ENCODE assay signal across 7 mouse cellular contexts in the genomic region with DNA sequence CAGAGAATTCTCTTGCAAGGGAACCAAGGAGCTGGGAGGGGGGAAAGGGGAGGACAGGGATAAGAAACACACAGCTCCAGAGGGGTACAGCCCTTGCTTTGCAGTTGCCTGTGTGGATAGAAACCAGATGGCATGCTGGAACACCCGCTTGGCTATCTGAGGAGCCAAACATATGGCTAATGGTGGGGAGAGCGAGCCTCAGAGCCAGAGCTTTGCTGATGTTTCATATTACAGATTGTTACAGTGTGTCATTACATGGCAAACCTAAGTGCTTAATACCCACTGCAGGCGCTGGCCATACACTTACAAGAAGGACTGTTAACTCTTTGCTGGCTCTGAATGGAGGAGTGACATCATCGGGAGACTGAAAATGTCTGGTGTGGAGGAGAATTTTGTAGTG.
A peak's percentile ranks its signal among the peaks of the same experiment; 100 is the strongest.
DNase-seq lines count a peak whose midpoint lies in the region; ATAC-seq and TF ChIP-seq lines count a peak whose summit lies in the region.

No protein-coding gene starts in this region.

- ATAC-seq in forebrain, postnatal 0 days: peak; percentile 65
- ATAC-seq in hindbrain, embryonic 12.5 days (ENCODE audit: low FRiP score): peak; percentile 68
- ATAC-seq in liver, embryonic 15.5 days (ENCODE audit: insufficient read depth): no peak

- no peaks in the 10 kb centered on the region for H3K4me1 ChIP-seq in MEL (ENCODE audit: control insufficient read depth in 1 of 2, insufficient read depth in 2 of 2, low read length in 2 of 2)
- peaks cover 33% of the 10 kb centered on the region for H3K4me1 ChIP-seq in cerebellum, adult 2 months (ENCODE audit: control insufficient read depth, insufficient read depth, low read length)
- peaks cover 29% of the 10 kb centered on the region for H3K4me1 ChIP-seq in forebrain, postnatal 0 days (ENCODE audit: insufficient read depth)
- peaks cover 59% of the 10 kb centered on the region for H3K4me1 ChIP-seq in hindbrain, embryonic 12.5 days
- peaks cover 27% of the 10 kb centered on the region for H3K4me1 ChIP-seq in liver, embryonic 15.5 days (replicated peaks)

- peak overlapping the region; percentile 27; the same call in 1 of the 2 replicates for H3K4me2 ChIP-seq in forebrain, postnatal 0 days (ENCODE audit: low read depth)
- peak overlapping the region; percentile 37 for H3K4me2 ChIP-seq in hindbrain, embryonic 12.5 days (replicated peaks)
- no peak overlapping the region for H3K4me2 ChIP-seq in liver, embryonic 15.5 days

- peak; percentile 4 for DNase-seq in MEL (ENCODE audit: low read depth, low spot score)
- DNase-seq in cerebellum, adult 2 months: peak; percentile 72 to 75
- peak; percentile 72 for DNase-seq in forebrain, postnatal 0 days
- peak; percentile 68 for DNase-seq in retina, postnatal 1 day
- no peak for DNase-seq in adrenal gland, postnatal 10 days

- no peaks in the 10 kb centered on the region for H3K79me2 ChIP-seq in MEL (ENCODE audit: control insufficient read depth, insufficient read depth, low read length, poor library complexity)

- no peak for TF ChIP-seq CTCF in MEL (IDR thresholded peaks at IDR 0.05 in 2 of 3, conservative IDR thresholded peaks at IDR 0.05 in 1 of 3; ENCODE audit: control insufficient read depth in 1 of 3, insufficient read depth in 1 of 3, low read depth in 2 of 3, low read length in 3 of 3, poor library complexity in 1 of 3, severe bottlenecking in 1 of 3)
- TF ChIP-seq CTCF in cerebellum, adult 2 months (IDR thresholded peaks at IDR 0.05; ENCODE audit: borderline replicate concordance, insufficient read depth, low read depth, low read length): no peak
- no peak for TF ChIP-seq CTCF in forebrain, postnatal 0 days (IDR thresholded peaks at IDR 0.05; ENCODE audit: low read depth)

- no peak overlapping the region for H3K9ac ChIP-seq in MEL (ENCODE audit: control insufficient read depth, low read depth, low read length, poor library complexity, severe bottlenecking)
- peak overlapping the region; percentile 43 for H3K9ac ChIP-seq in forebrain, postnatal 0 days
- H3K9ac ChIP-seq in hindbrain, embryonic 12.5 days: peak overlapping the region; percentile 13; the same call in 1 of the 2 replicates
- no peak overlapping the region for H3K9ac ChIP-seq in liver, embryonic 15.5 days

- H3K4me3 ChIP-seq in MEL (ENCODE audit: control insufficient read depth in 1 of 2, insufficient read depth in 1 of 2, low read depth in 2 of 2, low read length in 2 of 2): no peak overlapping the region
- H3K4me3 ChIP-seq in cerebellum, adult 2 months (replicated peaks; ENCODE audit: insufficient read depth, low read depth, low read length): no peak overlapping the region
- H3K4me3 ChIP-seq in forebrain, postnatal 0 days (ENCODE audit: low read depth, low read length): no peak overlapping the region
- no peak overlapping the region for H3K4me3 ChIP-seq in hindbrain, embryonic 12.5 days
- H3K4me3 ChIP-seq in liver, embryonic 15.5 days (replicated peaks): no peak overlapping the region

- TF ChIP-seq POLR2A in MEL (IDR thresholded peaks at IDR 0.05; ENCODE audit: control insufficient read depth in 1 of 2, insufficient read depth in 1 of 2, low read depth in 1 of 2, low read length in 2 of 2, poor library complexity in 1 of 2): no peak
- no peak for TF ChIP-seq POLR2A in cerebellum, adult 2 months (IDR thresholded peaks at IDR 0.05; ENCODE audit: borderline replicate concordance, insufficient read depth, low read length)

- TF ChIP-seq RAD21 in MEL (IDR thresholded peaks at IDR 0.05; ENCODE audit: low read depth, low read length): no peak

- no peak overlapping the region for H3K27ac ChIP-seq in MEL (ENCODE audit: control insufficient read depth, low read depth, low read length)
- peak overlapping the region; percentile 85; the same call in 1 of the 2 replicates for H3K27ac ChIP-seq in cerebellum, adult 2 months (ENCODE audit: insufficient read depth, low read length)
- H3K27ac ChIP-seq in forebrain, postnatal 0 days (ENCODE audit: low read depth, low read length): peak overlapping the region; percentile 87
- peak overlapping the region; percentile 92 for H3K27ac ChIP-seq in hindbrain, embryonic 12.5 days
- 0 out of 2 replicates have a peak overlapping the region, but pooled peaks have one; percentile 38 for H3K27ac ChIP-seq in liver, embryonic 15.5 days (replicated peaks)

- 8% methylated on average over 4 of the region's 4 CpGs for WGBS in cerebellum, adult 2 months
- 5% methylated on average over 4 of the region's 4 CpGs for WGBS in forebrain, postnatal 0 days
- 4% methylated on average over 4 of the region's 4 CpGs for WGBS in hindbrain, embryonic 12.5 days
- WGBS in liver, embryonic 15.5 days (ENCODE audit: insufficient replicate concordance): 40% methylated on average over 4 of the region's 4 CpGs

- no peak for TF ChIP-seq EP300 in MEL (IDR thresholded peaks at IDR 0.05; ENCODE audit: low read depth in 1 of 2, low read length in 2 of 2)

- peaks cover 0 to 11% of the 10 kb centered on the region in 2 experiments for H3K27me3 ChIP-seq in MEL (ENCODE audit: control insufficient read depth in 1 of 2, insufficient read depth in 2 of 2, low read length in 2 of 2)
- no peaks in the 10 kb centered on the region for H3K27me3 ChIP-seq in cerebellum, adult 2 months (ENCODE audit: control insufficient read depth, insufficient read depth, low read length)
- H3K27me3 ChIP-seq in forebrain, postnatal 0 days (ENCODE audit: insufficient read depth, low read length): no peaks in the 10 kb centered on the region
- no peaks in the 10 kb centered on the region for H3K27me3 ChIP-seq in hindbrain, embryonic 12.5 days
- no peaks in the 10 kb centered on the region for H3K27me3 ChIP-seq in liver, embryonic 15.5 days

- H3K36me3 ChIP-seq in MEL (ENCODE audit: control insufficient read depth in 1 of 2, insufficient read depth in 2 of 2, low read length in 2 of 2): no peaks in the 10 kb centered on the region
- H3K36me3 ChIP-seq in forebrain, postnatal 0 days (ENCODE audit: insufficient read depth): no peaks in the 10 kb centered on the region
- H3K36me3 ChIP-seq in hindbrain, embryonic 12.5 days: no peaks in the 10 kb centered on the region
- H3K36me3 ChIP-seq in liver, embryonic 15.5 days (replicated peaks): no peaks in the 10 kb centered on the region

- H3K9me3 ChIP-seq in MEL (replicated peaks; ENCODE audit: insufficient read depth, low read length): no peaks in the 10 kb centered on the region
- no peaks in the 10 kb centered on the region for H3K9me3 ChIP-seq in forebrain, postnatal 0 days (ENCODE audit: low read length)
- H3K9me3 ChIP-seq in hindbrain, embryonic 12.5 days (replicated peaks): no peaks in the 10 kb centered on the region
- H3K9me3 ChIP-seq in liver, embryonic 15.5 days (replicated peaks): no peaks in the 10 kb centered on the region

TF ChIP-seq in MEL, 35 proteins besides CTCF, POLR2A, EP300 and RAD21:
- no peak for TF ChIP-seq ZMIZ1 (IDR thresholded peaks at IDR 0.05; ENCODE audit: low read depth, low read length)
- TF ChIP-seq JUND (IDR thresholded peaks at IDR 0.05; ENCODE audit: low read depth, low read length): no peak
- TF ChIP-seq SMC3 (IDR thresholded peaks at IDR 0.05; ENCODE audit: low read depth, low read length): no peak
- no peak for TF ChIP-seq SIN3A (IDR thresholded peaks at IDR 0.05; ENCODE audit: low read length)

Comparison
In these comparisons a context has a peak if more than half of its experiments do, and no peak if none do; other contexts are left out.
1. H3K9ac ChIP-seq: peak in forebrain, postnatal 0 days (single experiment) and hindbrain, embryonic 12.5 days (single experiment); none in MEL (single experiment) and liver, embryonic 15.5 days (single experiment).